Mouse (Mus musculus): ENCODE results near the gene 6030468B19Rik.

- no peak for TF ChIP-seq POLR2A (IDR thresholded peaks at IDR 0.05; ENCODE audit: low read depth, low read length)
- TF ChIP-seq CTCF (IDR thresholded peaks at IDR 0.05; ENCODE audit: extremely low read depth, insufficient read depth, insufficient read length, insufficient replicate concordance), result no peak
Measured at GRCm38 (mm10) chr11:117827386-117827785, 29.9 kb downstream of the 6030468B19Rik start.

Data from spleen, adult 2 months (tissue).